Mouse (Mus musculus) v-Abl transformed pro-B cells (cell line): ENCODE data around the gene Itgb5.

Experiments
- in situ Hi-C, 2 experiments: fragments of 400-800 bp; cut with MboI; formaldehyde crosslinking; loops; one replicate each; pipeline ENCODE4 v1.15.1; 2025; ENCODE audit not compliant: unreplicated experiment in 2 of 2

Itgb5 gene

DNA sequence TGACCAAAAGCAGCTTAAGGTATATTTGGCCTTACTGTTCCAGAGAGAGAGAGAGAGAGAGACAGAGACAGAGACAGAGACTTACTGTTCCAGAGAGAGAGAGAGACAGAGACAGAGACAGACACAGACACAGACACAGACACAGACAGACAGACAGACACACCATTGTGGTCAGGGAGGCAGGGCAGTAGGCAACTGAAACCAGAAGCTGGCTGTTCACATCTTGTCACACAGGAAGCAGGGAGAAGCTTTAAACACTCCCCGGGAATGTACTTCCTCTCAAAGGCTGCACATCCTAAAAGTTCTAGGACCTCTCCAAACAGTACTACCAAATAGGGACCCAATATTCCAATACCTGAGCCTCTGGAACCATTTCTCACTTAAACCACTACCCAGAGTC lies 65.0 kb downstream of the Itgb5 start:
- in situ Hi-C loops, result no loop called here

DNA sequence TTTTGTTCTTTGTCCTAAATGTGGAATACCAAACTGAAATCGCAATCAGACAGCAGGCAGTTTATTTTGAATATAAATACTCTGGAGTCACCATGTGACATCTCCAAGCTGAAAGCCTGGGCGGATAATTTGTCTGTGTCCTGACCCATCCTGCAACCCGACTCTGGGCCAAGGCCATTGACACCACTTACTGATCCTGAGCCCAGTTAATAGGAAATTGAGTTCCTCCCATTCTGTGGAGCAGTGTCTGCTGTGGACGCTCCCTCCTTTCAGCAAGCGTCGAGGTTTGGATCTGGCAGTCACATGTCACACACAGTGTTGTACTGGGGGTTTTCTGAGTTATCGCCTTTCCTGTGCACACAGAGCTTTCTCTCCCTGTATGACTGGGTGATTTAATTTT lies 66.2 kb downstream of the Itgb5 start:
- in situ Hi-C loops, result no loop called here

DNA sequence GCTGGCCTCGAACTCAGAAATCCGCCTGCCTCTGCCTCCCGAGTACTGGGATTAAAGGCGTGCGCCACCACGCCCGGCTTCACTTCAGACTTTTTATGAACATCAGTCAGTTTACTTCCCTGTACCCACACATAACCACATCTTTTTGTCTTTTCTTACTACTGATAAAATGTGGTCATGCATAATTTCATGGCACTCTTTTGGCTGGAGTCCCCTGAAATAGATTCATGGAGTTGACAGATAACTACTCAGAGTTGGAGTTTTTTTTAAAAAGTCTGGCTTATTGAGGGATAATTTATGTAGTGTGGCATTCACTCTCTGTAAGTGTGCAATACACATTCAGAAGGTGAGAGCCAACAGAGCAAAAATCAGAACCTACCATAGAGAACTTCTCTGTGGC lies 67.3 kb downstream of the Itgb5 start:
- in situ Hi-C loops, result no loop called here

DNA sequence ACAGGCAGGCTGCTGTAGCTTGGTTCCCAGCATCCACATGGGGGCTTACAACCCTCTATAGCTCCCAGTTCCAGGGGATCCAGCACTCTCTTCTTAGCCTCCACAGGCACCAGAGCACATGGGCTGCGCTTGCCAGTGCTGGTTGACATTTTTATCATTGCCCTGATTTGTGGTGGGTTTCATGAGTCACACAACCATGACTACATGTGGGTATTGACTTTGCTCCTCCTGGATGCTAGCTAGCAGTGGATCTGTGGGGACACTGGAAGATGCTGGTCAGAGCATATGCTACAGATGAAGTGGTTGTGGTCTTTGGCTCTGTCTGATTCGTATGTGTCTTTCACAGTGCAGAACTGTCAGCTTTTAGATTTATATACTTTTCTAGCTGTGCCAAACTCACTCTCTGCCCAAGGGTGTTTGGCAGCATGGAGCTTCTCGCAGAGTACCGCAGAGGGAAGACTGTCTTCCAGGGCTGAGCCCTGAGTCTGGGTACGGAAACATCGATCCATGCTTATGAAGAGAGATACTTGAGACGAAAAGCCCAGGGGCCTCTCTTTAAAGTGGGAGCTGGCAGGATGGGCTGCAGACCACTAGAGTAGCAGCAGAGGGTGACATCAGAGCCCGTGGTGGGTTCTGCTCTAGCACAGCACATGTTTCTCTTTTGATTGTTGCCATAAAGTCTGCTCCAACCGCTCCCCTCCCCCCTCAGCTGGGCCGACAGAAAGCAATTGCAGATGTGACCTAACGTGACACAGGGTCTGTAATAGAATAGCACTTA lies 74.4 kb downstream of the Itgb5 start:
- in situ Hi-C loops, result no loop called here

DNA sequence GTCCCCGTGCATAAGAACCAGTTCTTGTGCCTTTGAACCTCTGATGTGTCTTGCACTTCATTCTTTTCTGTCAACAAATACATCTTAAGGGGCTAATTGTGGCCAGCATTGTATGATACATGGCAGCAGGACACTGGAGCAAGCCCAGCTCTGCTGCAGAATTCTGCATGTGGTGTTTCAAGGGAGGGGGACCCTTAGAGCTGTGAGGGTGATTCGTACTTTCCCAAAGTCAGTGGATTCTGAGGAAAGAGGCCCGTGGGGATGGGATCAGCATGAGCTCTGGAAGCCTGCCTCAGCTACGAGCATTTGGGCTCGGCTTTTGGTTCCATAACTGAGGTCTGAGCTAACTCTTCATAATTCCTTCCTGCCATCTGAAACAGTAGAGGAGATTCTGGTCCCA lies 75.1 kb downstream of the Itgb5 start:
- in situ Hi-C loops, result no loop called here

DNA sequence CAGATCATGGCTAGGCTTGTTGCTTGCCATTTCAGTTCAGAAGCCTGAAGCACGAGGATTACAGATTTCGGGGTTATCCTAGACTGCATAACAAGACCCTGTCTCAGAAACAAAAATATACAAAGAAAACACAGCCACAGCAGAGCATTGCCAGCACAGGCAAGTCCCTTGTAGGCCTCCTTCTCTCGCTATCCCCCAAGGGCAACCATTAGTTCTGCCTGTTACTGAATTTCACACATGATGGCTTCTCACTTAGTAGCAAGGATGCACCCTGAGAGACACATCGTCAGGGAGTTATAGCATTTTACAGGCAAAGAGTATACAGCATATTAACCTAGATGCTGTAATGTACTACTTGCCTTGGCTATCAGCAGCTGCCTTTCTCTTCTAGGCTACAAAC lies 78.8 kb downstream of the Itgb5 start:
- in situ Hi-C loops, result no loop called here

DNA sequence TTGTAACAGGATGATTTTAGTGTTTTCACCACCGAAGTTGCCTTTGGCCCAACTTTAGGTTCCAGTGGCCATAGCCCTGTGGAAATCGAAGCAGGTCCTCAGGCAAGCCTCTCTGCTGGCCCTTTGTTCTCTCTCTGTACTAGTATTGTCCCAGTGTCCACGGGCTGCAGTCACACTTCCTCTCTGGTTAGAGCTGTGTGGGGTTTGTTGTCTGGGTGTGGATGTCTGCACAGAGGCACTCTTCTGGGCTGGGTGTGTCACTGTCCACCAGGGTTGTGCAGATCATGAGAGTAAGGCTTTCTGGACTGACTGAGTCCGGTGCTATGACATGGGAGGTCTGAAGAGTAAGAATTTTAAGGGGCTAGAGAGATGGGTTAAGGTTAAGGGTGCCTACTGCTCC lies 85.5 kb downstream of the Itgb5 start:
- in situ Hi-C loops, result no loop called here

DNA sequence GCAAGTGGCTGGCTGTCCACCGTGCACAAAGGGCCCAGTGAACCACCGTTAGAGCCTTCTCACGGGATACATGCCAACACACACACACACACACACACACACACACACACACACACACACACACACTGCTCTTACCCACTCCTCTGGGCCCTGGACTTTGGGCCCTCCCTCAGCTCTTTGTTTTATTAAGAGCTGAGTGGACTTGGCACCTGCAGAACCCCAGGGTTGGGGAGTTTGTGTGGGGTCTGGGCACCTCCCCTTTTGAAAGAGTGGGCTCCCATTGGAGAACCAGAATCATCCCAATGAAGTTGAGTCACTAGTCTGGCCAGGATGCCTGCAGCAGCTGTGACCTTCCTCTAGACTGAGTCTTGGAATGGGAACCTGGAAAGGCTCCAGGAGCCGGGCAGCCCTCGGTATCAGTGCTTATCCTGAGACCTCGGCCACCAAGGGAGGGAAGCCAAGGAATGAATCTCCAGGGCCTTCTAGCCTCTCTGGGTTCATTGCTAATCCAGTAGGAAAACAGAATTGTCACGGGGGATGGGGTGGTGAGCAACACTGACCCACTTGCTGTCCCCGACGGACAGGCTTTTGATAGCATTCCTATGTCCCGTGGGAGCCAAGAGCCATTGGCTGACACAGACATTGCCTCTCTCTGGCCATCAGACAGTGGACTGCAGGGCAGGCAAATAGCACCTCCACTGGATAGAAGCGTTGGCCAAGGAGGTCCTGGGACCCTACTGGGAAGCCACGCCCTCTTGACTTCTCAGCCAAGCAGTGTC lies 87.2 kb downstream of the Itgb5 start:
- in situ Hi-C loops, result no loop called here

DNA sequence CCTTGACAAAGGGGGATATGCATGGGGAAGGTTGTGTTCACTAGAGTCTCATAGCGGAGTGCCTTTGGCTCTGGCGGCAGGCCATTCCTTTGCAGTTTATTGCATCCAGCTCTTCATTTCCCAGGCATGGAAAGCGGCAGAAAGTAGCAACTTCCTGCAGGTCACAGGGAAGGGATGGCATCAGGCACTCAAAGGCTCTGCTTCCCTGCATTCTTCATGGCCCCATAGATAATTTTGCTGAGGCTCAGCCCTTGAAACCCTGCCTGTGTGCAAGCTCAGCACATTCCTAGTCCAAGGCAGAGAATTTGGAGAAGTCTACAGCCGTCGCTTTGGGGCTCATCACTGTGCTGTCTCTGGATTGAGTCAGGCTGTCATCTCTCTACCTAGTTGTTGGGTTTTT lies 87.9 kb downstream of the Itgb5 start:
- in situ Hi-C loops, result no loop called here

DNA sequence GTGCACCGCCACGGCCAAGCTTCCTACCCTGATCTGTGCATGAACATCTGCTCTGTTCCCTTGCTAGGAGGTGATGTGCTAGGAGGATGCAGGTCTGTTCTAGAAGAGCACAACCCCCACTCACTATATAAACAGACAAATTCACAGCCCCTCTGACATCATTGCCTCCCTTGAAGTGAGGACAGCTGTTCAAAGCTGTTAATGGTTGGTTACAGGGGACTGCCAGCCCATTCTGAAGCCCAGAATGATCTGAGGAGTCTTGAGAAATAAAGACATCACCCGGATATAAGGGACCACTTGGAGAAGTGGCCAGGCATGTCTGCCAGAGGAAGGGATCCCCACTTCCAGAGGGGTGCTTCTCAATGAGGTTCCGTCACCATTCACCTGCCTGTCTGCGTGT lies 88.5 kb downstream of the Itgb5 start:
- in situ Hi-C loops, result no loop called here

DNA sequence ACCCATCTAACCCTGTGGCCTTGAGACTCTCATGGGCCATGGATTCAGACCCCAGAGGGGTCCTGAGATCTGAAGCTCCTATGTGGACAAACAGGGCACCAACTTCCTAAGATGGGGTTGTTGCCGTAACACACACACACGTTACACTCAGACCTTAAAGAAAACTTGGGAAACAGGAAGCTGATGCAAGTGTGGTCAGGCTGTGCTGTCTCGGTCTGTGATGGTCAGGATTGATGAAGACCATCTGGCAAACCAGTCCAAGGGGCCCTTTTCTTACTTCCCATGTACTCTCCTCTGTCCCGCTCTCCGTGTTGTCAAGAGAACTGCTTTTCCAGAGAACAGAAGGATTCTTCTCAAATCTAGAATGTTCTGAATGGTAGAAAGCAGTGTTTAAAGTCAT lies 92.0 kb downstream of the Itgb5 start:
- in situ Hi-C loops, result no loop called here

DNA sequence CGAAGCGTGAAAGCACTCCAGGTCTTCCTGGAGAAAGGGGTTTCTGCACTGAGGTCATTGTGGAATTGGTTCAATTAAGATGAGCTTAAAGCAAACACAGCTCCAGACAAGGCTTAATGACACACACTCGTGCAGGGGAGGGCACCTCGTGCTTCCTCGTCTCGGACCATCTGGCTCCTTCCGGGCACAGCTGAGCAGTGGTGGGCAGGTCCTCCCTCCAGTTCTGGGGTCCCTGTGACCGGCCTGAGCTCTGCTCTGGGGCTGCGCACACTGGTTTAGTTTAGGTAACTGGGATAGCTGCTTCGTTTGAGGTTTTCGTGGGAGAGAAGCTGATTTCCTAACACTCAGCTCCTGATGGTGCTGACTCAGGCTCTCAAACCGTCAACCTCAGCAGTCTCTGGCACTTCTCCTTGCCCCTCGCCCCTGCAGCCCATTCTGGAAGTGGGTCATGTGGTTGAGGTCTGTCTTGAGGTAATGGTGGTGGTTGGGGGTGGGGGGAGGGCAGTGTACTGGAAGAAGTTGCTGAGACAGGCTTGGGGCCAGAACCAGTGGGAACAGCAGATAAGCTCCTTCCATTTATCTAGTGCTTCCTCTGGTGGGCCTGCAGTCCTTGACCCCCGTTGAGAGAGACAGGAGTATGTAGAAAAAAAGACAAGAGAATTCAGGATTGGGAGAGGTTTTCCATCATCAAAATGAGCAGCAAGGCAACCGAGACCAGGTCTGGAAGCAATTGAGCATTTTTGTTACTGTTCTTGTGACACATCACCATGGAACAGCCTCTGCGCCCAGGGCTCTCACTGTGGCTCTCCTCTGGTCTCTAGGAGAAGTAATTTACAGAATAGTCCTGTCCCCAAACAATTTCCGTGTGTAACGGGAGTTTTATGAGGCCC lies 92.9 kb downstream of the Itgb5 start:
- in situ Hi-C loops, result no loop called here

DNA sequence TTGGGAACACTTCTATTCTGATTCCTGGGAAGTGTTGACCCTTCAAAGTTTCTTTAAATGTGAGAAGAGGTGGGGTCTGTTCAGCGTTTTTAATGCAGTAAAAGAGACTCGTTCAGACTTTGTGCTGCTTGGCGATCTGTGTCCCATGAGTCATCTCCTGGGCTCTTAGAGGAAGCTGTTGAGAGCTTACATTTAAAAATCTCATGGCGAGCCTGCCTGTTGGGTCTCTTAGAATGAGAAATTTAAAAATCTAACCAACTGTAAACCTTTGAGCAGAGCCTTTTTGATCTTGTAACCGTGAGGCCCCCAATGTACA lies 93.5 kb downstream of the Itgb5 start:
- in situ Hi-C loops, result no loop called here

DNA sequence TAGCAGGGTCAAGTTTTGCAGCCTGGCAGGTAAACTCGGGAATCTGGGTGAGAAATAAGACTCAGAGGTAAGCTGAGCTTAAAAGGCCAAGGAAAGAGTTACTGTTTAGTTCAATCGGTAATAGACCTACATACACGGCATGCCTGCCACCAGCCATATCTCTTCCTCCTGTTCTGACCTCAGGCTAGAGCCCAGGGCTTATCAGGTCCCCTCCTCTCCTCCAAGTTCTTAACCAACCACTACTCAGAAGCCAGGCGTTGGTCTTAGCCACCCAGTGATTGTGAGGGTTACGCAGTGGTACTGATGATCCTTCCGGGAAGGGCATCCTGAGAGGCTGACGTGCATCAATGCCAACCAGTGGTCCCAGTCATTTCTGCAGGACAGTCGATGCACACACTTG lies 94.3 kb downstream of the Itgb5 start:
- in situ Hi-C loops, result no loop called here

DNA sequence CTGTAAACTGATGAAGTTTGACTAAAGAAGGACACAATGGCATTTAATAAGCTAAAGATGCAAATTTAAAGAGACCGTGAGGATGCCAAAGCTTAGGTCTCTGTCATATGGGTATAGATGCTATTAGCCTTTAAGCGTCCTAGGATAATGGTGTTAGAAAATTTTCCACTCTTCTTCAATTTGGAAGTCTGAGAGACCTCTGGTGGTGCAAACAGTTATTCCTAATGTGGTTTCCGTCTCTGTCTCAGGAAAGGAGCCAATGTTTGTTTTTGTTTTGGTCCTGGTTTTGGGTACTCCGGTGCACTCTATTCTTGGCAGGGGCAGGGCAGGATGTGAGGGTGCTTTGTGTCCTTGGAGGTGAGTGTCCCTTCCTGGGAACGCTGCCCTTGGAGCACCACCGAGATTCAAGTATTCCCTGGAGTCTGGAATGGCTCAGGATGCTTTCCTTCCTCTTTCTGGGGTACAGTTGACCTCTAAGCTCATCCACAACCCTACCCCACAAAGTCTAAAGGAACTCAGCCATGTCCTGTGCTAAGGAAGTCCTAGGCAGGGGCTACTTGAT lies 97.9 kb downstream of the Itgb5 start:
- in situ Hi-C loops, result no loop called here

DNA sequence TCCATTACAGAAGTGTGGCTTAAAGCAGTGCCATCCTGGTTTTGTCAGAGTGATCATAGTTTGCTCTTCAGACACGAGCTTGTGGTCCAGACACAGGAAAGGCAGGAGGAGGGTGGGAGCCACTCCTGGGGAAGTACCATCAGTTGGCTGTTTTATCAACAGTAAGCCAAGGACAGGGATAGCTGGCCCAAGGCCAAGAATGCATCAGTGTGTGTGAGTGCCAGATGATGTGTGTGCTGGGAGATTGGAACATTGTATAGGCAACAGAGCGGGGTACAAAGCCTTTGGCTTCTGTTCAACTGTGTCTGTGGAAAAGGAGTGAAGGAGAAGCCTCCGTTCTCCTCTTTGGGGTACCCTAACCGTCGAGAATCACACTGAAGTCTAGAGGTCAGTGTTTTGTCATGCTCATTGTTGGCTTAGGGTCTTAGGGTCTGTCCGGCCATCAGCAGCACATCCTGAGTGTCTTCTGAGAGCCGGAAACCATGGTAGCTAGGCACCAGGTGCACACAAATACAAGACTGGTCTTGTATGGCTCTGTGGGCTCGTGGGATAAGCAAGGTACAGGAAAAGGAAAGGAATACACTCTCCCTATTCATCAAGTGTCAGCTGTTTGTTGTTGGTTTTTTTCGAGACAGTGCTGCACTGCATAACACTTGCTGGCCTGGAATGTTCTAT lies 99.5 kb downstream of the Itgb5 start:
- in situ Hi-C loops, result no loop called here

DNA sequence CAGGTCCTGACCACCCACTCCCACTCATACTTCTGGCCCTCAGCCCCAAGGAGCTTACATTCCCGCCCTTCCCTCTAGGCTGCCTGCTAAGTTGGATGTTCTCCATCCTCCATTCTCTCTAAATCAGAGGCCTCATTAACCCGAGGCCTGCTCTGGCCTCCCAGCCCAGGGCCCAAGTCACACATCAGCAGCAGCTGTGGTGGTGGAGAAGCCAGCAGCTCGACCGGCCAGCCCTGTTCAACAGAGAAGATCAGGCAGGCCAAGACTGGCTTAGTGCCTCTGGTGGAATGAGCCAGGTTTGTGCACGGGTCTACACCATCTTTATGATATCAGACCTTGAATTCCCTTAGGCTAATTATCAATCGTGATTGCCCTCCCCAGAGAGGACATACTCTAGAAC lies 101.3 kb downstream of the Itgb5 start:
- in situ Hi-C loops, result no loop called here

DNA sequence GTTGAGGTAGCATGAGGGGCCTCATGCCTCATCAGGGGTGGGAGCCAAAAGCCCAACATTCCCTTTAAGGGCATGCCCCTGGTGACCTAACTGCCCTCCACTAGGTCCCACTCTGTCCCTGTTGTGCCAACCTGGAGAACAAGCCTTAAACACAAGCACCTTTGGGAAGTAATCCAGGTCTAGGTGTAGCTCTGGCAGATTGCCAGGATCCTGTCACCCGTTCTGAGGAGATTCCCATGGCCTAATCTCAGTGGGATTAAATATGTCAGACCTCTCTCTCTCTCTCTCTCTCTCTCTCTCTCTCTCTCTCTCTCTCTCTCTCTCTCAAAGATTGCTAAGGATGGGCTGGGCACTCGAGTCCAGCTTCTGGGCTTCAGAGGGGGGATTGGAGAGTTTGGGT lies 102.2 kb downstream of the Itgb5 start:
- in situ Hi-C loops, result no loop called here

DNA sequence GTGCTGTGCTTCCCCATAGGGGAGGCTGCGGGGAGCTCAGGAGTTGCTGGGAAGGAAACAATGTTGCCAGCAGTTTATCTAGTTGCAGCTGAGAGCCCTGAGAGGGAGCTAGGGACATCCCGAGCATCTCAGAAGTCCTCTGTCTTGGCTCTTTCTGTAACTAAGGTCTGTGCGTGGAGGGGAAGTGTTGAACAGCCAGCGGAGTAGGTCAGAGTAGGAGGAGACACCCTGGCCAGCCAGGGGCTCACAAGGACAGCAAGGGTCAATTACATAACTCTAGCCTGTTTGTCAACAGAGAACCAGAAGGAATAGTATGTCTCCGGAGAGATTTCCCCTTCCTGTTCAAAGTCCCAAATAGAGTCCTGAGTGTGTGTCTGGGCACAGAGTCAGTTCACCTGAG lies 102.7 kb downstream of the Itgb5 start:
- in situ Hi-C loops, result no loop called here

DNA sequence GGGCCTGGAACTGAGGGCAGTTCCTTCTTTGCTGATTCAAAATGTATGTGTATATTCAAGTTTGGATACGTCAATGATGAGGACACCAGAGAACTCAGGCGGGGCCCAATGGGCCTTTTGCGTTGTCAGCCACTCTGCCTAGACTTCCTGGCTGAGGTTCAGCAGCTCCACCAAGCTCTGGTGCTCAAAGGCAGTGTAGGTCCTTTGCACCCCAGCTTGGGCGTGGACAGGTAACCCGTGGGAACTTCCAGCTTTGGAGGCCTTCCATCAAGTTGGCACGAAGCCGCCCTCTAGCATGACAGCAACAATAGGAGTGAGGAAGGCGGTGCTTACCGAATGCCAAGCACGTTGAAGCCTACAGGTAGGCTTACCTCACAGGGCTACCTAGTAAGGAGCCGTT lies 103.9 kb downstream of the Itgb5 start:
- in situ Hi-C loops, result no loop called here
